Mouse (Mus musculus) hindbrain, postnatal 0 days (tissue): ENCODE measurements around the gene Olfr573-ps1. TPM values are rescaled to one million over a fixed set of nuclear protein-coding genes. Genes with fewer than 3 reads are reported as not detected.

Source experiments
- ATAC-seq: fragments of 200-750 bp; cut with Nextera tagmentation; 2 replicates; pipeline ENCODE4 v1.8.0; 2017; ENCODE audit warnings: mild to moderate bottlenecking, moderate TSS enrichment, moderate library complexity
- DNase-seq: peaks from one replicate; pipeline ENCODE4 v3.0.0-alpha.2; 2015; ENCODE audit warnings: low spot score
- H3K27ac ChIP-seq: fragments of 300-500 bp; sonication (generic); 2 replicates; pipeline ENCODE4 v1.5.1; 2014; ENCODE audit warnings: mild to moderate bottlenecking
- H3K27me3 ChIP-seq: fragments of 300-500 bp; sonication (generic); 2 replicates; pipeline ENCODE4 v1.6.1; 2014; ENCODE audit warnings: low read length, mixed read lengths; ENCODE audit not compliant: insufficient read depth
- H3K36me3 ChIP-seq: fragments of 300-500 bp; sonication (generic); 2 replicates; pipeline ENCODE4 v1.6.1; 2014; ENCODE audit warnings: low read length, mixed read lengths; ENCODE audit not compliant: insufficient read depth
- H3K4me1 ChIP-seq: fragments of 300-500 bp; sonication (generic); 2 replicates; pipeline ENCODE4 v1.6.1; 2014; ENCODE audit warnings: antibody characterized with exemption, low read length, mixed read lengths; ENCODE audit not compliant: insufficient read depth
- H3K4me2 ChIP-seq: fragments of 300-500 bp; sonication (generic); 2 replicates; pipeline ENCODE4 v1.6.1; 2014; ENCODE audit warnings: low read depth, mild to moderate bottlenecking, low read length, moderate library complexity, mixed read lengths
- H3K4me3 ChIP-seq: fragments of 300-500 bp; sonication (generic); 2 replicates; pipeline ENCODE4 v1.5.1; 2014; ENCODE audit warnings: low read length
- H3K9ac ChIP-seq: fragments of 300-500 bp; sonication (generic); replicated peaks from 2 replicates; pipeline ENCODE4 v1.6.1; 2014; ENCODE audit warnings: mild to moderate bottlenecking, low read length, moderate library complexity, mixed read lengths
- H3K9me3 ChIP-seq: fragments of 300-500 bp; sonication (generic); 2 replicates; pipeline ENCODE4 v1.6.1; 2016; ENCODE audit warnings: low read length, mixed read lengths
- CTCF ChIP-seq: IDR thresholded peaks from 2 replicates; pipeline ENCODE4 v1.5.1; 2016; ENCODE audit warnings: antibody characterized with exemption, control low read depth, low read depth
- WGBS: fragments of 180-500 bp; shearing (Covaris S2); extraction: QIAGEN DNeasy Blood & Tissue Kit; methylation state at CpG from one replicate; pipeline ENCODE4 v1.1.7; 2014; 5-methylcytosine and 5-hydroxymethylcytosine counted together
- polyA plus RNA-seq: library from polyadenylated mRNA; unstranded; fragments of >200 nt; fragmentation: Nextera tagmentation; extraction: Ambion mirVana; gene quantifications from 2 replicates; pipeline ENCODE4 v1.2.1, GENCODE M21; 2015
- total RNA-seq: library from RNA; depleted of rRNA; stranded (reverse); fragments of >200 nt; gene quantifications from 2 replicates; pipeline ENCODE4 v1.2.3, GENCODE M21; 2014; rRNA removed

Olfr573-ps1 gene
- total RNA-seq: not detected in 2 replicates
- polyA plus RNA-seq: not detected in 2 replicates

DNA sequence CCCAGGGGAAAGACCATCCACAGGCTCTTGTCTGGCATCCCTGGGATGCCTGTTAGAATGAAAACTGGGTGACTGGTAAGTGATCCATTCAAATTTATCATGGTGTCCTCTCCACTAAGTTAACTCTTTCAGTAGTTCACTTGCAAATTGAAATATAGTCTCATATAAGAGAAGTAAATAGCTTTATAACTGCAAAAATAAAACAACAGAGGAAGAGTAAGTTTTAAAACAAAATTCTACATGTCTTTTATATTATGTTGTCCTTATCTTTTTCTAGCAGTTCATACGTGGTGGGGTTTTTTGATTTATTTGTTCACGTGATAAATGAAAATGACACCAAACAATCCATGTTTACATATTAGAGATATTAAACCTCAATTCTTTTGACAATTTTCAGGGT is at the start of gene Olfr573-ps1:
Olfr573-ps1 (minus strand) TSS at position 101 of the 400 bp plus-strand sequence.
- DNase-seq (no peak), ATAC-seq (no peak)
- 90% methylated on average over 2 of the region's 2 CpGs for WGBS
- Histone ChIP-seq H3K9me3 (no peaks in the 10 kb centered on the region), H3K4me3 (no peak within 1 kb of the TSS), H3K36me3 (no peaks in the 10 kb centered on the region), H3K4me1 (no peaks in the 10 kb centered on the region), H3K27me3 (no peaks in the 10 kb centered on the region), H3K9ac (no peak within 1 kb of the TSS), H3K27ac (no peak within 1 kb of the TSS), H3K4me2 (no peak within 1 kb of the TSS)
- TF ChIP-seq CTCF: no peak

DNA sequence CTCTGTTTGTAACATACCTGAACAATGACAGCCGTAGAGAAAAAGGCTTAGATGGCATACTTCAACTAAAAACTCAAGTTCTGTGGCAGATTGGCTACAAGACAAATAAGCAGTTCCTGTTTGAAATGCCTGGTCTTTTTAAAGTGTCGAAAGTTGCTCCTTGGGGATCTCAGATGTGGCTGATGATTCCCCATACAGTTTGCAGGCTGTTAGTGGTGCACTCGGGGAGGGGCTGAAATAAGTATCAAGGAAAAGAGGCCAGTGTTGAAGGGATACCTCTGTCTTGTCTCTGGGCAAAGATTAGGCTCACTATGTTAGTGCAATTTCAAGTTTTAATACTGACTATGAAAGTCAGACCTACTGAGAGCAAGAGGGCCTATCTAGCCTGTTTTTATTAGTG is 46.8 kb upstream of the Olfr573-ps1 start, which contains the start of gene Olfr578:
Olfr578 (minus strand) TSS at position 101 of the 400 bp plus-strand sequence.
- Histone ChIP-seq H3K4me1 (no peaks in the 10 kb centered on the region), H3K9ac (no peak within 1 kb of the TSS), H3K36me3 (no peaks in the 10 kb centered on the region), H3K27me3 (no peaks in the 10 kb centered on the region), H3K4me2 (no peak within 1 kb of the TSS), H3K27ac (no peak within 1 kb of the TSS), H3K9me3 (no peaks in the 10 kb centered on the region), H3K4me3 (no peak within 1 kb of the TSS)
- no peak for DNase-seq
- no peak for TF ChIP-seq CTCF
- WGBS: 79% methylated on average over 3 of the region's 3 CpGs
- ATAC-seq: no peak

DNA sequence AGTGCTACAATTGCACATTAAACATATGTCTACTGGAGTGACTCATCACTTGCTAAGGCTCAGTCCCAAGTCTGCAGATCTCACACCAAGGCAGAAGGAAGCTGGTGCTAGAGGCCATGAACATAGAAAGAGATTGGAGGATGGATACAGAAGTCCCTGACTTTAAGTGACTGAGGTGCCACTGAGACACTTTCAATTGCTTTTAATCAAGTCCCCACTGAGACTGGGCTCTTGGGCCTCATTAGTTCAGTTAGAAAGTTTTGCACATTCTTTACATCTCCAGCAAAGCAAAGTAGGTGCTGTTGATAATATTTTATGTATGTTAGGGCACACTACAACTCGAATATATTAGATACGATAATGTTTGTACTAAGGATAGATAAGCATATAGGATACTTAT is 33.5 kb upstream of the Olfr573-ps1 start, which contains the start of gene Olfr577:
Olfr577 (minus strand) TSS at position 101 of the 400 bp plus-strand sequence.
- DNase-seq: no peak
- TF ChIP-seq CTCF: no peak
- Histone ChIP-seq H3K4me3 (no peak within 1 kb of the TSS), H3K27me3 (no peaks in the 10 kb centered on the region), H3K9me3 (no peaks in the 10 kb centered on the region), H3K36me3 (no peaks in the 10 kb centered on the region), H3K4me1 (no peaks in the 10 kb centered on the region), H3K27ac (no peak within 1 kb of the TSS), H3K9ac (no peak within 1 kb of the TSS), H3K4me2 (no peak within 1 kb of the TSS)
- no peak for ATAC-seq
- WGBS: 79% methylated on average over 2 of the region's 2 CpGs

DNA sequence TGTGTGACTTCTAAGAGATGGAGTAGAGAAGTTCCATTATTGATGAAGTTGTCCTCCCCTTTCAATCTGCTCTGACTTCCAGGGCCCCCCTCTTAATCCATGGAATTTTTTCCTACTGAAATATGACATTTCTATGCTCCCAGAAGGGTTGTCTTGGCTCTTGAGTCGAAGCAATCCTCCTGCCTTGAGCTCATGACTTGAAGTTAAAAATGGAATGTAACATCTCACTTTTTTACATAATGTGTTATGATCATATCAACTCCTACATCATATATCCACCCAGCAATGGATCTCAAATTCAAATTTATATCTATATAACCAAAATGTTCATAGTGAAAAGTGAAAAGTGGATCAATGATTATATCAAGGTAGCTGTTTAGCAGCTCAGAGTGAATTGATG is 32.0 kb upstream of the Olfr573-ps1 start:
- Histone ChIP-seq H3K9me3 (no peaks in the 10 kb centered on the region), H3K27me3 (no peaks in the 10 kb centered on the region), H3K27ac (no peak overlapping the region), H3K9ac (no peak overlapping the region), H3K4me3 (no peak overlapping the region), H3K4me2 (no peak overlapping the region), H3K4me1 (no peaks in the 10 kb centered on the region), H3K36me3 (no peaks in the 10 kb centered on the region)
- DNase-seq (no peak), ATAC-seq (no peak)
- 33% methylated on average over 1 of the region's 1 CpGs for WGBS
- no peak for TF ChIP-seq CTCF

DNA sequence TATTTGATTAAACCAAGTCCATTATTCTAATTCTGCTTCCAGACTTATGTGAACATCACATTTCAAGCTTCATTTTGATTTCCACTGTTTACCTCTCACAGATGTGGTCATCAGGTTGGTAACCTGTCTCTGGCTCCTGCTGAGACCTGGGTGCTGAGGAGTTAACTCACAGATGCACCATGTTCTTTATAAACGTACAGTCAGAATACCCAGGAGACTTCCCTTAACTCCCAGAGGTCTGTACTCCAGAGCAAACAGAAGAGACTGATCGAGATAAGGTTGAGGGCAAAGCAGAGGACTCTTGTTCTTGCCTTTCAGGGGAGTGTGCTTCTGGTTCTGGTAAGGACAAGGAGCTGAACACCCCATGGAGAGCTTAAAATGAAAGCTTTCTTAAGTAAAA is 20.0 kb upstream of the Olfr573-ps1 start, which contains the start of gene Olfr576:
Olfr576 (plus strand) TSS at position 301 of the 400 bp plus-strand sequence.
- ATAC-seq: no peak
- H3K4me3 ChIP-seq: no peak within 1 kb of the TSS
- no peaks in the 10 kb centered on the region for H3K27me3 ChIP-seq
- WGBS: 54% methylated on average over 2 of the region's 2 CpGs
- H3K9me3 ChIP-seq: no peaks in the 10 kb centered on the region
- no peaks in the 10 kb centered on the region for H3K36me3 ChIP-seq
- no peak within 1 kb of the TSS for H3K9ac ChIP-seq
- H3K4me1 ChIP-seq: no peaks in the 10 kb centered on the region
- no peak within 1 kb of the TSS for H3K27ac ChIP-seq
- no peak within 1 kb of the TSS for H3K4me2 ChIP-seq
- TF ChIP-seq CTCF: no peak
- DNase-seq: no peak

DNA sequence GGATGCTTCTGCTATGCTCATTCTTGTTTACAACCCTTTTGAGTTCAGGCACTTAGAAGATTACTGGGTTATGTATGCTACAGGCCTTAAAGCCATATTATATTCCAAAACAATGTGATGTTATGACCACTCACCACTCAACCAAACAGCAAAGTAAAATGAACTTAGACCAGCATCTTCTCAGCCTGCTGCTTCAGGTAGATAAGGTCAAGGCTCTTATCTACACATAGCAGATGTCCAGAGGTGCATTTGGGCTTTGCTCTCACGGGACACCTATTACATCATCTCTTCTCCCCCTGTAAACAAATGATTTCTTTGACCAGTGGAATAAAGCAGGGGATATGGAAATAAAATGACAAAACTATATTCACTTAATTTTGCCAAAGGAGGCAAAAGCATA is 16.2 kb upstream of the Olfr573-ps1 start, which contains the start of gene Olfr575:
Olfr575 (minus strand) TSS at position 183 of the 400 bp plus-strand sequence.
- H3K4me1 ChIP-seq: no peaks in the 10 kb centered on the region
- no peaks in the 10 kb centered on the region for H3K27me3 ChIP-seq
- H3K36me3 ChIP-seq: no peaks in the 10 kb centered on the region
- H3K9me3 ChIP-seq: no peaks in the 10 kb centered on the region
- WGBS: 71% methylated on average over 1 of the region's 1 CpGs
- no peak within 1 kb of the TSS for H3K27ac ChIP-seq
- DNase-seq (no peak), ATAC-seq (no peak)
- no peak within 1 kb of the TSS for H3K9ac ChIP-seq
- H3K4me2 ChIP-seq: no peak within 1 kb of the TSS
- no peak for TF ChIP-seq CTCF
- H3K4me3 ChIP-seq: no peak within 1 kb of the TSS

DNA sequence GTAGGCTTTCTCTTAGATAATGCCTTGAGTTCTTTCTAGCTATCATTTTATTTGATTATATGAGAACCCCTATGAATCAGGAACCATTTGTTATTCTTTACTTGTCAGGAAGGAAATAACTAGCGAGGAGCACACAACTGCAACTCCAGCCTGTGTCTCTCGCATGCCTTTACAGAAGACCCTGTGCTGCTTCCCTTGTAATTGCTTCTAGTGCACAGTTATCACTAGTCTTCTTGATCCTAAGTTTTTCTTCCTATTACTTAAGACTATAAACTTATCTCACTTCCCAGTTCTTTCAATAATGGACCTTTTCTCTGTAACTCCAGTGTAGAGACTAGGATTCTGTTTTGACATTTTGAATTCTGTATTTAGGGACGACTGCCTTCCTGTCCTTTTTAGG is 15.8 kb upstream of the Olfr573-ps1 start:
- Histone ChIP-seq H3K9ac (no peak overlapping the region), H3K27ac (no peak overlapping the region), H3K4me3 (no peak overlapping the region), H3K27me3 (no peaks in the 10 kb centered on the region), H3K4me2 (no peak overlapping the region), H3K36me3 (no peaks in the 10 kb centered on the region), H3K9me3 (no peaks in the 10 kb centered on the region), H3K4me1 (no peaks in the 10 kb centered on the region)
- ATAC-seq (no peak), DNase-seq (no peak)
- TF ChIP-seq CTCF: no peak
- 83% methylated on average over 3 of the region's 3 CpGs for WGBS
